Mouse (Mus musculus): Measurements from ENCODE around the gene Itgb1bp2. TPM values are rescaled to one million over a fixed set of nuclear protein-coding genes. Genes with fewer than 3 reads are reported as not detected.

The Itgb1bp2 gene
- 0.46 and 0.73 TPM in 2 replicates for polyA plus RNA-seq (2015; fragmentation: Nextera tagmentation; extraction: Ambion mirVana)

DNA sequence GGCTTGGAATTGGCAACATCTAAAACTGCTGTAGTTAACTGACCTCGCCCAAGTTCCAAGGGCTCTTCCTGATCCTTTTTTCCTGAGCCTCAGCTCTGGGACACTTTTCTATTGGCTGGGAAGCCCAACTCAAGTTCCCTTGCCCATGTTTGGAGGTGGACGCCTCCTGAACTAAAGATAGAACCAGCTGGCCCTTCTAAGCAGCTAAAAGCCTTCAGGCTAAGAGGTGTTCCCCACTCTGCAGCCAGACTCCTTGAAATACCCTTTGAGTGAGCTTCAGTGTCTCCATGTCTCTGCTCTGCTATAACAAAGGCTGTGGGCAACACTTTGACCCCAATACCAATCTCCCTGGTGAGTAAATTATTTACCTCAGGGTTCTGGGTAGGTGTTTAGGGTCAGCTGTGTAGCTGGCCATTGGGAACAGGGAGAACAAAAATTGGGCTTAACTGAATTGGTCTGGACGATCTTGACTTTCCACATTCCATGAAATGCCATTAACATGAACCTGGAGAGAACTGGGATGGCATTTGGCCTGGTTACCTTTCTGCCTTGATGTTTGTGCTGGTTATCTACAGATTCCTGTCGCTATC, at the start of gene Itgb1bp2:
Gene Itgb1bp2, plus strand, starts transcription at position 203 of the 590 bp plus-strand sequence.

DNA sequence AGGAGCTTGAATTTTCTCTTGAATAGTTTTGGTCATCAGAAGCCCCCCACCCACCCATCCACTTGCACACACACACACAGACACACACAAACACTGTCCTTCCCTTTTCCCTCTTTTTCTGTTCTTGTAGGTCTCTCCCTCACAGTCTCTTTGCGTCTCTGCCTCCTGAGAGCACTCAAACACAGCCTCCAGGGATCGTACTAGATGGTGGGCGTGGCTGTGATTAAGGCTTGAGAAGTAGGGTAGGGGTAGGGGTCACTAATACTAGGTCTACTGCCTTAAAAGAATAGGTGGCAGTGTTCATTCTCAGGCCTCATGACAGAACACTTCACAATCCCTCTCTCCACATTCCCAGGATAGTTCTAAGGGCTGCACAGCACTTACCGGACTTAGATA, 28.2 kb upstream of the Itgb1bp2 start, which contains the start of gene Zmym3:
Gene Zmym3, minus strand, starts transcription at position 150 of the 396 bp plus-strand sequence.

DNA sequence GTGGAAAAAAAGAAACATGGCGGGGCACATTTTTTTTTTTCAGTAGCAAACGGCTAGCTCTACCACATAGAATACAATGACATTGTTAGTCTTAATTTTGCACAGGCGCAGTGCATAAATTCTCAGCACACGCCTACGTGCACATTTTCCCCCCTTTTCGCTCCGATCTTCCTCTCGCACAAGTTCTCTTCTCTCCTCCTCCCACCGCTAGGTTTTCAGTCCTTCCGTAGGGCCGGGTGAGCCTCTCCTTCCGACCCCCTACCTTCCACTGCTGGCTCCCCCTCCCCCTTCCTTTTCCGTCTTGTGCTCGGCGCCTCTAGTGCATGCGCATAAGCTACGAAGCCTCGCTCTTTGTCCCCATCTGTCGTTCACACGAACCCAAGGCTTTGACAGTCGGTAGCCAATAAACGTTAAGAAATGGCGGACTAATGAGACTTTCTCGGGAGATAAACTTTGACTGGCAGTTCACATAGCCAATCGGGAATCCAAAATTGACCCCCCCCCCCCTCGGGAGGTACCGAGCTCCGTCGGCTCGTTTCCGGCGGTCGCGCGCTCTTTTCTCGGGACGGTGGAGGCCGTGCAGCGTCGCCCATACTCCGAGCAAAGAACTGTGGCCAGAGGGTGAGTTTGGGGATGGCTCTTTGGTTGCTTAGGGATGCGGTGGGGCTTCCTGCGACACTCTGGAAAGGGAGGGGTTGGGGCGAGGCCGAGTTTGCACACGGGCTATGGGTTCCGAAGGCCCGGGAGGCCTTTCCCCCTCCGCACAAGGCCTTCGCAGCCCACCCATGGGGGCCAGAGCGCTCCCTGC, 19.5 kb upstream of the Itgb1bp2 start, which contains the start of gene Nono:
Gene Nono, plus strand, starts transcription at position 177 of the 808 bp plus-strand sequence.

Other genes starting within 250 kb of the Itgb1bp2 start
- gene Snx12, start 226.5 kb upstream of the Itgb1bp2 start, polyA plus RNA-seq (2015; fragmentation: Nextera tagmentation; extraction: Ambion mirVana) = 19.6 and 23.3 TPM in 2 replicates
- gene Foxo4, start 194.6 kb upstream of the Itgb1bp2 start, polyA plus RNA-seq (2015; fragmentation: Nextera tagmentation; extraction: Ambion mirVana) = 3.0 and 3.2 TPM in 2 replicates
- 0.28 and 0.41 TPM in 2 replicates for gene Gm614, start 185.1 kb upstream of the Itgb1bp2 start, polyA plus RNA-seq (2015; fragmentation: Nextera tagmentation; extraction: Ambion mirVana)
- 18.7 and 27.4 TPM in 2 replicates for gene Il2rg, start 180.8 kb upstream of the Itgb1bp2 start, polyA plus RNA-seq (2015; fragmentation: Nextera tagmentation; extraction: Ambion mirVana)
- gene Gm20489, start 180.1 kb upstream of the Itgb1bp2 start, polyA plus RNA-seq (2015; fragmentation: Nextera tagmentation; extraction: Ambion mirVana) = not detected in 2 replicates
- gene Med12, start 175.1 kb upstream of the Itgb1bp2 start, polyA plus RNA-seq (2015; fragmentation: Nextera tagmentation; extraction: Ambion mirVana) = 30.2 and 30.7 TPM in 2 replicates
- gene Nlgn3, start 149.9 kb upstream of the Itgb1bp2 start, polyA plus RNA-seq (2015; fragmentation: Nextera tagmentation; extraction: Ambion mirVana) = 0.32 and 0.58 TPM in 2 replicates
- 0.19 TPM in 1 of 2 replicates, not detected in the other for gene Gjb1, start 72.7 kb upstream of the Itgb1bp2 start, polyA plus RNA-seq (2015; fragmentation: Nextera tagmentation; extraction: Ambion mirVana)
- gene Zmym3, start 28.2 kb upstream of the Itgb1bp2 start, polyA plus RNA-seq (2015; fragmentation: Nextera tagmentation; extraction: Ambion mirVana) = 6.9 and 9.5 TPM in 2 replicates
- 139 and 141 TPM in 2 replicates for gene Nono, start 19.8 kb upstream of the Itgb1bp2 start, polyA plus RNA-seq (2015; fragmentation: Nextera tagmentation; extraction: Ambion mirVana)
- gene Taf1, start 83.6 kb downstream of the Itgb1bp2 start, polyA plus RNA-seq (2015; fragmentation: Nextera tagmentation; extraction: Ambion mirVana) = 7.8 and 8.9 TPM in 2 replicates
- 67.2 and 75.3 TPM in 2 replicates for gene Ogt, start 191.0 kb downstream of the Itgb1bp2 start, polyA plus RNA-seq (2015; fragmentation: Nextera tagmentation; extraction: Ambion mirVana)